Mouse (Mus musculus) limb, embryonic 11.5 days (tissue): Measurements from ENCODE around the gene 2410004P03Rik. TPM values are rescaled to one million over a fixed set of nuclear protein-coding genes. Genes with fewer than 3 reads are reported as not detected.

ENCODE experiments used
- ATAC-seq: fragments of 200-750 bp; cut with Nextera tagmentation; 2 replicates; pipeline ENCODE4 v1.8.0; 2017; ENCODE audit warnings: low read depth; ENCODE audit not compliant: insufficient number of reproducible peaks, low FRiP score, low TSS enrichment
- DNase-seq: peaks from one replicate; pipeline ENCODE4 v3.0.0-alpha.2; 2015; ENCODE audit warnings: low spot score
- H3K27ac ChIP-seq: fragments of 300-500 bp; sonication (generic); replicated peaks from 2 replicates; pipeline ENCODE4 v1.5.1; 2014; ENCODE audit warnings: low read depth, mild to moderate bottlenecking, low read length
- H3K27me3 ChIP-seq: fragments of 300-500 bp; sonication (generic); 2 replicates; pipeline ENCODE4 v1.6.1; 2014; ENCODE audit warnings: mild to moderate bottlenecking, low read length, mixed read lengths; ENCODE audit not compliant: control insufficient read depth, insufficient read depth
- H3K36me3 ChIP-seq: fragments of 300-500 bp; sonication (generic); 2 replicates; pipeline ENCODE4 v1.6.1; 2014; ENCODE audit warnings: mild to moderate bottlenecking, low read length, moderate library complexity, mixed read lengths; ENCODE audit not compliant: control insufficient read depth, insufficient read depth
- H3K4me1 ChIP-seq: fragments of 300-500 bp; sonication (generic); 2 replicates; pipeline ENCODE4 v1.6.1; 2014; ENCODE audit warnings: low read length, mixed read lengths; ENCODE audit not compliant: control insufficient read depth, insufficient read depth
- H3K4me2 ChIP-seq: fragments of 300-500 bp; sonication (generic); 2 replicates; pipeline ENCODE4 v1.6.1; 2014; ENCODE audit warnings: low read depth, mild to moderate bottlenecking, moderate library complexity; ENCODE audit not compliant: severe bottlenecking
- H3K4me3 ChIP-seq: fragments of 300-500 bp; sonication (generic); 2 replicates; pipeline ENCODE4 v1.5.1; 2014; ENCODE audit warnings: low read depth, low read length
- H3K9ac ChIP-seq: fragments of 300-500 bp; sonication (generic); 2 replicates; pipeline ENCODE4 v1.6.1; 2014; ENCODE audit warnings: mild to moderate bottlenecking, low read length
- H3K9me3 ChIP-seq: fragments of 300-500 bp; sonication (generic); 2 replicates; pipeline ENCODE4 v1.6.1; 2016; ENCODE audit warnings: low read length; ENCODE audit not compliant: control insufficient read depth
- WGBS: fragments of 180-500 bp; shearing (Covaris S2); extraction: QIAGEN DNeasy Blood & Tissue Kit; methylation state at CpG from one replicate; pipeline ENCODE4 v1.1.7; 2014; 5-methylcytosine and 5-hydroxymethylcytosine counted together
- polyA plus RNA-seq: library from polyadenylated mRNA; unstranded; fragments of >200 nt; fragmentation: Nextera tagmentation; extraction: Ambion mirVana; gene quantifications from 2 replicates; pipeline ENCODE4 v1.2.1, GENCODE M21; 2014

2410004P03Rik gene
- polyA plus RNA-seq, 1 experiment from 2014 or later, result 0.93 TPM

DNA sequence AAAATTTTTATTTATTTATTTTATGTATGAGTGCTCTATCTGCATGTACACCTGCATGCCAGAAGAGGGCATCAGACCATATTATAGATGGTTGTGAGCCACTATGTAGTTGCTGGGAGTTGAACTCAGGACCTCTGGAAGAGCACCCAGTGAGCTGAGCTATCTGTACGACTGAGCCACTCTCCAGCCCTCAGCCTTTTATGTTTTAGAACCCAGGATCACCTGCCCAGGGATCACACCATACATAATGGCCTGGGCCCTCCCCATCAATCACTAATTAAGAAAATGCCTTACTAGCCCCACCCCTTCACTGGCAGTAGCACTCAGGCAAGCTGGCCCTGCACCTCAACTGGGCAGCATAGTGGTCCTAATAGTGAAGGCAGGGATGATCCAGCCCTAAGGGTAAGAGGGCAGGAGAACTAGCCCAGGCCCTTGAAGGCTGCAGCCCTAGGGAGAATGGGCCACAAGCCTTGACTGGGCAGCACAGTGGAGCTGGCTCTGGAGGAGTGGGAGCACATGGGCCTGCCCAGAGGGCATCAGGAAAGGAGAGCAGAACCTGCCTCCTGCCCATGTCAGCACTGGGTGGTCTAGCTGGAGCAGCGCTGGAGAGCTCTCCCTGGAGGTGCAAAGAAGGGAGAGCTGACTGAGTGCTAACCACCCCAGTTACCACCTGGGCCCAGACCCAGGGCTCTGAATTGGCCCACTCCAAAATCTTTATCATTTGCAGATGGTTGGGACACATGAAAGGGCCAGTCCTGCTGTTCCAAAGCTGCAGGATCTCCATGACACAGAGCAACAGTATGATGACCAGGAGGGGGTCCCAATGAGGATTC lies 756 bp upstream of the 2410004P03Rik start:
- Histone ChIP-seq H3K9ac (no peak overlapping the region), H3K4me2 (no peak overlapping the region), H3K36me3 (no peaks in the 10 kb centered on the region), H3K4me1 (no peaks in the 10 kb centered on the region), H3K9me3 (no peaks in the 10 kb centered on the region), H3K27me3 (no peaks in the 10 kb centered on the region), H3K4me3 (no peak overlapping the region), H3K27ac (no peak overlapping the region)
- 66% methylated on average over 2 of the region's 2 CpGs for WGBS
- peak; percentile 57; the same call in 1 of the 2 replicates for ATAC-seq
- no peak for DNase-seq

DNA sequence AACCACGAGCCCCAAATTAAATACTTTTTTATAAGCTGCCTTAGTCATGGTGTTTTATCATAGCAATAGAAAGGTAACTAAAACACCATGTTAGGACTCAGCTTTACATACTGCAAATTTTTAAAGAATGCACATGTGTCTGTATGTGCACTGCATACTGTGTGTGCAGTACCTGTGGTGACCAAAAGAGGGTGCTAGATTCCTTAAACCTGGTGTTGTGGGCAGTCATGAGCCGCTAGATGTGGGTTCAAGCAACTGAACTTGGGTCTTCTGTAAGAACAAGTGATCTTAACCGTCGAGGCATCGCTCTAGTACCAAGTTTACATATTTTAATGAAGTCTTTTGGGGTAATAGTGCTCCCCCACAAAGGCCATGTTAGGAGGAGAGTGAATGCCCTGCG lies 2.1 kb downstream of the 2410004P03Rik start:
- Histone ChIP-seq H3K27ac (no peak overlapping the region), H3K27me3 (no peaks in the 10 kb centered on the region), H3K9ac (no peak overlapping the region), H3K4me2 (no peak overlapping the region), H3K9me3 (no peaks in the 10 kb centered on the region; the same call in 1 of the 2 replicates), H3K4me3 (no peak overlapping the region), H3K4me1 (no peaks in the 10 kb centered on the region), H3K36me3 (no peaks in the 10 kb centered on the region)
- no peak for DNase-seq
- WGBS, result 93% methylated on average over 6 of the region's 6 CpGs
- no peak for ATAC-seq

DNA sequence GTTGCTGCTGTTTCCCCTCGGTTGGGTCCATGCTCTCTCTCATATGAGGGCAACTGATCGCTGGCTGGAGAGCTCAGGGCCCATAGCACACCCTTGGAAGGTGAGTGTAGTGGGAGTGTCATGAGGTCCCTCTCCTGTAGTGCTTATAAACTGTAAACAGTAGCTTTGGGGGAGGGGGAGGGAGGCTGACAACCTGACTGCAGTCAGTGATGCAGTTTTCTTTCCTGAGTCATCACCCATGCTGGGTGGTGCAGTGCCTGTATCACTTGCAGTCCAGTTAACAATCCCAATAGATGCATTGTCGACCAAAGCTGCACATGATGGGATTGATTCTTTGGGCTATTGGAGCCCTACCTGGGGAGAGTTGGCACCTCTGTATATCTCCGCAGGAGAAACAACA lies 10.3 kb downstream of the 2410004P03Rik start:
- ATAC-seq (no peak), DNase-seq (no peak)
- no peak overlapping the region for H3K4me2 ChIP-seq
- H3K4me3 ChIP-seq, result no peak overlapping the region
- no peaks in the 10 kb centered on the region for H3K36me3 ChIP-seq
- no peaks in the 10 kb centered on the region for H3K9me3 ChIP-seq
- H3K27me3 ChIP-seq, result peaks cover 14% of the 10 kb centered on the region
- 66% methylated on average over 4 of the region's 4 CpGs for WGBS
- no peak overlapping the region for H3K27ac ChIP-seq
- H3K4me1 ChIP-seq, result no peaks in the 10 kb centered on the region
- no peak overlapping the region for H3K9ac ChIP-seq

DNA sequence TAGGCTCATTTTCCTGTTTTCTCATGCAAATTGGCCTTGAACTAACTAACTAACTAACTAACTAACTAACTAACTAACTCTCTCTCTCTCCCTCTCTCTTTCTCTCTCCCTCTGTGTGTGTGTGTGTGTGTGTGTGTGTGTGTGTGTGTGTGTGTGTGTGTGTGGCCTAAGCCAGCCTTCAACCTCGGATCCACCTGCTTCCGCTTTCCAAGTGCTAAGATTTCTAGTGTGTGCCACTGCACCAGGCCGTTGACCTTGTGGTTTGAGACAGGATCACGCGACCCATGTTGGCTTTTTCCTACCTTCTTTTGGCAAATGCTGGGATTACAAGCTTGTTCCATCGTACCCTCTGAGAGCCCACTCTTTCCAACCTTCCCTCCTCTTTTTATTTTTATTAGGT lies 10.9 kb downstream of the 2410004P03Rik start:
- Histone ChIP-seq H3K4me1 (no peaks in the 10 kb centered on the region), H3K27ac (no peak overlapping the region), H3K4me3 (no peak overlapping the region; the same call in 1 of the 2 replicates), H3K27me3 (peaks cover 14% of the 10 kb centered on the region), H3K9me3 (no peaks in the 10 kb centered on the region), H3K4me2 (no peak overlapping the region), H3K9ac (no peak overlapping the region), H3K36me3 (no peaks in the 10 kb centered on the region)
- DNase-seq (no peak), ATAC-seq (no peak)
- WGBS, result 52% methylated on average over 6 of the region's 6 CpGs

DNA sequence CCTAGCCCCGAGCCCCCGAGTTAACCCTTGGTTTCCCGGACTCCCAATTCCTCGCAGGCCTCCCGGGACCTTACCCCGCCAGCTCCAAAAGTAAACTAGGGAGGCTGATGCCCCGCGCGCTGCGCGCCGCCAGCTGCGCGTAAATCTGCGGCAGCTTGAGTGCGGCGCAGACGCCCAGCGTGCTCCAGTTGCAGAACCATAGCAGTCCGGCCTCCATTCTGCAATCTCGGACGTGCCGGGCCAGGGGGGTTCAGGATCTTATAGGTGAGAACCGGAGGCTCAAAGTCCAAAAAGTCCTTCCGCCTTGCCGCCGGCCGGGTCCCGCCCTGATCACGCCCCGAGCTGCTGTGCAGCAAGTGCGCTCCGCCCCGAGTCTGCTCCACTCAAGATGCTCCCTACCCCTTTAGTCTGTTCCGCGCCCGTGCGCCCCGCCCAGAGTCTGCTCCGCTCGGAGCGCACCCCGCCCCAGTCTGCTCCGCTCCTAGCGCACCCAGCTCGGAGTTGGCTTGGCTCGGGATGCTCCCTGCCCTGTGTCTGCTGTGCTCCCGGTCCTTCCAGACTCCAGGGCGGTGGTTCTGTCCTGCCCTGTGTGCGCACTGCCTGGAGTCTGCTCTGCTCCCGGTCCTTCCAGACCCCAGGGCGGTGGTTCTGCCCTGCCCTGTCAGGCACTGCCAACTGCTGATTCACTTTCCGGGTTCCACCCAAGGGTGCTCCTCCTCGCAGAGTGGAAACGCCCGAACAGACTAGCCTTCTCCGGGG lies 11.6 kb downstream of the 2410004P03Rik start, which contains the start of gene Pqlc3:
TSS of gene Pqlc3 (minus strand) at position 670 of the 759 bp plus-strand sequence.
- H3K9ac ChIP-seq, result peak within 1 kb of the TSS; percentile 35; the same call in 1 of the 2 replicates
- DNase-seq (peak; percentile 78), ATAC-seq (peak; percentile 89)
- H3K4me2 ChIP-seq, result peak within 1 kb of the TSS; percentile 95
- peak within 1 kb of the TSS; percentile 54 for H3K4me3 ChIP-seq
- WGBS, result 2% methylated on average over 57 of the region's 57 CpGs
- H3K9me3 ChIP-seq, result no peaks in the 10 kb centered on the region
- no peaks in the 10 kb centered on the region for H3K36me3 ChIP-seq
- no peak within 1 kb of the TSS for H3K27ac ChIP-seq
- H3K4me1 ChIP-seq, result no peaks in the 10 kb centered on the region
- H3K27me3 ChIP-seq, result peaks cover 14% of the 10 kb centered on the region

DNA sequence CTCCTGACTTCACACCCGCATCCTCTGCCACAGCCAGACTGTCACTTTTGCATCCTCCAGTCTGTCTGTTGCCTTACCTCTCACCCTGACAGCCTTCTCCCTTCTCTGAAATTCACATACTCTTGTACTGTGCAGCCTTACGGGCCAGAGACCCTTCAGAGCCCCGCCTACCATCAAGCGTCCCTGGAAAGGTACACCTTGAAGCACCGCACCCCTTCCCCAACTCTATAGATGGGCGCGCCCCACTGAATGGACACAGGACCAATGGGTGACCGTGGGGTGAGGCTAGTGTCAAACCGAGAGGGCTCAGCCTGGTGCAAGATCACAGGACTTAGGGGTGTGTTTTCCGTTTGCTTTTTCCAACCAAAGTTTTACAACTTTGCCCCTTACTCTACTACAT lies 12.4 kb downstream of the 2410004P03Rik start:
- H3K4me3 ChIP-seq, result peak overlapping the region; percentile 54
- peak overlapping the region; percentile 95 for H3K4me2 ChIP-seq
- peaks cover 14% of the 10 kb centered on the region for H3K27me3 ChIP-seq
- no peaks in the 10 kb centered on the region for H3K4me1 ChIP-seq
- H3K36me3 ChIP-seq, result no peaks in the 10 kb centered on the region
- no peak overlapping the region for H3K27ac ChIP-seq
- DNase-seq, result no peak
- H3K9ac ChIP-seq, result no peak overlapping the region
- no peak for ATAC-seq
- 7% methylated on average over 10 of the region's 10 CpGs for WGBS
- no peaks in the 10 kb centered on the region for H3K9me3 ChIP-seq

DNA sequence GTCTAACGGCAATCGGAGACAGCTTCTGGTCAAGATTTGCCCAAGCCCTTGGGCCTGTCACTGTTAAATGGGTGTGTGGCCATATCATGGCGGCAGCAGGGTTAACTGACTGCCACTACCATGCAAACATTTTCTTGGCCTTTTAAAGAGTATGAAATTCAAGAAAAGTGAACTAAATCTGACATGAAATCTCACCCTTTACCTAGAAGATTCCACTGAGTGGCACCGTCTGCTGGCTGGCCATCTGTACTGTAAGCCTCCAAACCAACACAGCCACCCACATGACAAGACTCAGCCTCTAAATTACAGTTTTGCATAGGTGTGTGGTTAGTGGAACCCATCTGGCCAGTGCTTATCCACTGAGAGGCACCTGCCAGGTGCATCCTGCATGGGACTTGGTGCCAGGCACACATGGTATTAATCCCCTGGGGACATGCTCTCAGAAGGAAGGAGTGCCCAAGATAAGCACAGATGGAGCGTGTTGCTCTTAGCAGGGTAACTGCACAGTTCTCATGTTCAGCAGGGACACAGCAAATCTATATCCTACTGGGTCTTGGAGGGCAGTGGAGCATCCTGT lies 14.6 kb downstream of the 2410004P03Rik start:
- DNase-seq, result no peak
- H3K9ac ChIP-seq, result no peak overlapping the region
- peaks cover 14% of the 10 kb centered on the region for H3K27me3 ChIP-seq
- no peak overlapping the region for H3K4me2 ChIP-seq
- H3K4me3 ChIP-seq, result no peak overlapping the region
- no peak overlapping the region for H3K27ac ChIP-seq
- H3K9me3 ChIP-seq, result no peaks in the 10 kb centered on the region
- no peaks in the 10 kb centered on the region for H3K36me3 ChIP-seq
- H3K4me1 ChIP-seq, result no peaks in the 10 kb centered on the region
- 90% methylated on average over 5 of the region's 5 CpGs for WGBS
- no peak for ATAC-seq

DNA sequence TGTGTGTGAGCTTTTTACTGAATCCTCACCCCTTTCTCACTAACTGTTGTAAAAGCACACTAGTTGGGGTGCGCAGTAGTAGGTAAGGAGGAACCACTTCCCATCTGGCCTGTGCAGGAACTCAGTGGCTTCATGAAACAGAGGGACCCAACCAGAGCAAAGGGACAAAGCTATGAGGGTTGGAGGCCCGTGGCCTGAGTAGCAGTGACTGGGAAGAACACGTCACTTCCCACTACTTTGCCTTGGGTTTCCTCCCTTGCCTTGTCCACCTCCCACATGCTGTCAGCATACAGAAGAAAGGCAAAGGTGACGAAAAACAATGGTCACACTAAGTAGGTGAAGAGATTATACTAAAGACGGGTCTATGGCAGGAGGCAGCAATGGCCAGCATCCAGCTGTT lies 15.2 kb downstream of the 2410004P03Rik start:
- 84% methylated on average over 5 of the region's 5 CpGs for WGBS
- Histone ChIP-seq H3K9ac (no peak overlapping the region), H3K36me3 (0 out of 2 replicates have a peak, but pooled peaks cover 2% of the 10 kb centered on the region), H3K4me1 (no peaks in the 10 kb centered on the region), H3K27ac (no peak overlapping the region), H3K27me3 (peaks cover 14% of the 10 kb centered on the region), H3K4me3 (no peak overlapping the region), H3K9me3 (no peaks in the 10 kb centered on the region), H3K4me2 (no peak overlapping the region)
- DNase-seq, result no peak
- ATAC-seq, result no peak
